11 mouse cellular contexts compared by ENCODE assay signal in genomic region chr10:108133253-108133652, GRCm38 (mm10). TPM values are rescaled to one million over a fixed set of nuclear protein-coding genes. Genes with fewer than 3 reads are reported as not detected.
DNase-seq lines count a peak whose midpoint lies in the region; ATAC-seq and TF ChIP-seq lines count a peak whose summit lies in the region.
"Had no signal": no experiment of that assay in that cellular context is flagged by ENCODE, and none has a peak within 500 bp of the region (broad histone marks: within the 10 kb centered on the region; RNA-seq: fewer than 3 reads in every experiment).

No protein-coding gene starts in this region.

- no peak for TF ChIP-seq CTCF in gastrocnemius, adult 2 months (IDR thresholded peaks at IDR 0.05)
- no peak for TF ChIP-seq CTCF in layer of hippocampus, adult 2 months (conservative IDR thresholded peaks at IDR 0.05)
- no peak for TF ChIP-seq CTCF in forebrain, postnatal 0 days (IDR thresholded peaks at IDR 0.05; ENCODE audit: low read depth)

- no peak overlapping the region for H3K9ac ChIP-seq in forebrain, postnatal 0 days
- H3K9ac ChIP-seq in midbrain, embryonic 16.5 days (ENCODE audit: low read depth, low read length), result no peak overlapping the region

- intact Hi-C loops in gastrocnemius, adult 2 months (cut with DNase I), result no loop called here

- no peaks in the 10 kb centered on the region for H3K27me3 ChIP-seq in forebrain, postnatal 0 days (ENCODE audit: insufficient read depth, low read length)
- no peaks in the 10 kb centered on the region for H3K27me3 ChIP-seq in midbrain, embryonic 16.5 days (ENCODE audit: control insufficient read depth, insufficient read depth, low read depth, low read length)

- no peaks in the 10 kb centered on the region for H3K9me3 ChIP-seq in forebrain, postnatal 0 days (ENCODE audit: low read length)
- H3K9me3 ChIP-seq in midbrain, embryonic 16.5 days (replicated peaks; ENCODE audit: control insufficient read depth, low read length, poor library complexity, severe bottlenecking), result no peaks in the 10 kb centered on the region

- peak overlapping the region; percentile 53 for H3K27ac ChIP-seq in gastrocnemius, adult 2 months
- H3K27ac ChIP-seq in layer of hippocampus, adult 2 months, result peak overlapping the region; percentile 65
- H3K27ac ChIP-seq in forebrain, postnatal 0 days (ENCODE audit: low read depth, low read length), result peak overlapping the region; percentile 70
- peak overlapping the region; percentile 53 for H3K27ac ChIP-seq in midbrain, embryonic 16.5 days (ENCODE audit: low read length)
- H3K27ac ChIP-seq: kidney, postnatal 0 days had no signal

- no peaks in the 10 kb centered on the region for H3K36me3 ChIP-seq in forebrain, postnatal 0 days (ENCODE audit: insufficient read depth)
- H3K36me3 ChIP-seq in midbrain, embryonic 16.5 days (ENCODE audit: control insufficient read depth, insufficient read depth, low read length), result no peaks in the 10 kb centered on the region

- no peak overlapping the region for H3K4me3 ChIP-seq in gastrocnemius, adult 2 months
- peak overlapping the region; percentile 42 for H3K4me3 ChIP-seq in layer of hippocampus, adult 2 months
- peak overlapping the region; percentile 7; the same call in 1 of the 2 replicates for H3K4me3 ChIP-seq in forebrain, postnatal 0 days (ENCODE audit: low read depth, low read length)
- H3K4me3 ChIP-seq in midbrain, embryonic 16.5 days (ENCODE audit: low read depth, low read length), result no peak overlapping the region

- no peaks in the 10 kb centered on the region for H3K4me1 ChIP-seq in forebrain, postnatal 0 days (ENCODE audit: insufficient read depth)
- H3K4me1 ChIP-seq in midbrain, embryonic 16.5 days (ENCODE audit: control insufficient read depth, insufficient read depth, low read length), result no peaks in the 10 kb centered on the region; the same call in 1 of the 2 replicates

- 35% methylated on average over 6 of the region's 6 CpGs for WGBS in forebrain, postnatal 0 days
- 68% methylated on average over 6 of the region's 6 CpGs for WGBS in midbrain, embryonic 16.5 days

- no peak for DNase-seq in gastrocnemius, adult 2 months
- no peak for DNase-seq in gastrocnemius, postnatal 4 days (ENCODE audit: low spot score in 2 of 2)
- no peak for DNase-seq in layer of hippocampus, adult 2 months (ENCODE audit: low spot score in 2 of 2)
- no peak for DNase-seq in layer of hippocampus, postnatal 14 days (ENCODE audit: low spot score in 2 of 2)
- peak; percentile 59 for DNase-seq in forebrain, postnatal 0 days
- DNase-seq in adrenal gland, postnatal 25 days, result no peak
- DNase-seq in ovary, postnatal 36 days (ENCODE audit: low spot score), result no peak
- DNase-seq: adrenal gland, postnatal 10 days; lung, postnatal 4 days had no signal

- peak; percentile 85 for ATAC-seq in forebrain, postnatal 0 days
- peak; percentile 85 for ATAC-seq in midbrain, embryonic 16.5 days

- peak overlapping the region; percentile 29 for H3K4me2 ChIP-seq in forebrain, postnatal 0 days (ENCODE audit: low read depth)
- no peak overlapping the region for H3K4me2 ChIP-seq in midbrain, embryonic 16.5 days (ENCODE audit: low read length)

RNA-seq across cellular contexts. Expression of gene Ppp1r12a, which starts 28.7 kb away (rescaled TPM):
- 10 to 100 TPM; 23.2 to 29.1 TPM for total RNA-seq in gastrocnemius, adult 2 months (2021)
- 10 to 100 TPM; 75.1 to 82.8 TPM for total RNA-seq in gastrocnemius, postnatal 4 days (2021)
- total RNA-seq in layer of hippocampus, adult 2 months (2021), result 100 to 1,000 TPM; 128 to 133 TPM
- 100 to 1,000 TPM; 112 TPM for total RNA-seq in layer of hippocampus, postnatal 14 days (2021)
- 71.3 and 92.3 TPM in 2 replicates for total RNA-seq in forebrain, postnatal 0 days (2014; rRNA removed)
- polyA plus RNA-seq in forebrain, postnatal 0 days (2015; fragmentation: Nextera tagmentation; extraction: Ambion mirVana), result 33.0 and 51.6 TPM in 2 replicates
- polyA plus RNA-seq in midbrain, embryonic 16.5 days (2015; fragmentation: Nextera tagmentation; extraction: Ambion mirVana), result 71.0 and 75.9 TPM in 2 replicates
- 112 and 131 TPM in 2 replicates for total RNA-seq in adrenal gland, postnatal 25 days (2021)

Comparison
In these comparisons a context has a peak if more than half of its experiments do, and no peak if none do; other contexts are left out.
1. H3K4me3 ChIP-seq: peak in layer of hippocampus, adult 2 months (single experiment) and forebrain, postnatal 0 days (single experiment); none in gastrocnemius, adult 2 months (single experiment) and midbrain, embryonic 16.5 days (single experiment).
2. Peak in every context shown above with its lines, with median percentiles within 50 percentile points of each other: H3K27ac ChIP-seq.